Mouse (Mus musculus): ENCODE results near the gene Abca17. TPM values are rescaled to one million over a fixed set of nuclear protein-coding genes. Genes with fewer than 3 reads are reported as not detected.

The Abca17 gene
- polyA plus RNA-seq, 1 experiment, result 0.01 TPM

DNA sequence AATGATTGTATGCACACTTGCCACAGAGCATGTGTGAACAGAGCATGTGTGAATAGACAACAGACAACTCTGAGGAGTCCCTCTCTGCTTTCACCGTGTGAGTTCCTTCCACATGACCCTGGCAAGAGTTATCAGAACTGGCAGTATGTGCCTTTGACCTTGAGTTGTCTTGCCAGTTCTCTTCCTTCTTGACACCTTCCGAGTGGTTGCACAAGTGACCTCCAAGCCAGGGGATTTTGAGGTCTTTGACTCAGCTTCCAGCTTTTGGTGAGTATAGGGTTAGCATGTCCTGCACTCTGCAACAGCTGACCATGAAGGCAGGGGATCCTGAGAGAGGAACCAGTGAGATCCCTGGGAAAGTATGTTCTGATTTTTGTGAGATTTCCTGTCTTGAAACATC lies 27.6 kb upstream of the Abca17 start:
- Histone ChIP-seq H3K27me3 (ENCODE audit: control insufficient read depth, insufficient read depth, low read length) (no peaks in the 10 kb centered on the region), H3K27ac (ENCODE audit: insufficient read depth, low read depth, low read length) (no peak overlapping the region), H3K4me1 (ENCODE audit: control insufficient read depth, insufficient read depth, insufficient read length, low read length) (no peaks in the 10 kb centered on the region), H3K4me3 (ENCODE audit: low read depth, low read length) (no peak overlapping the region), H3K36me3 (ENCODE audit: control insufficient read depth, insufficient read depth, low read length) (peaks cover 37% of the 10 kb centered on the region)
- 77% methylated on average over 2 of the region's 2 CpGs for WGBS
- no peak for TF ChIP-seq CTCF (IDR thresholded peaks at IDR 0.05; ENCODE audit: extremely low read depth, insufficient read length, insufficient replicate concordance, low read depth, low read length)
- no peak for TF ChIP-seq POLR2A (IDR thresholded peaks at IDR 0.05; ENCODE audit: low read depth, low read length)

DNA sequence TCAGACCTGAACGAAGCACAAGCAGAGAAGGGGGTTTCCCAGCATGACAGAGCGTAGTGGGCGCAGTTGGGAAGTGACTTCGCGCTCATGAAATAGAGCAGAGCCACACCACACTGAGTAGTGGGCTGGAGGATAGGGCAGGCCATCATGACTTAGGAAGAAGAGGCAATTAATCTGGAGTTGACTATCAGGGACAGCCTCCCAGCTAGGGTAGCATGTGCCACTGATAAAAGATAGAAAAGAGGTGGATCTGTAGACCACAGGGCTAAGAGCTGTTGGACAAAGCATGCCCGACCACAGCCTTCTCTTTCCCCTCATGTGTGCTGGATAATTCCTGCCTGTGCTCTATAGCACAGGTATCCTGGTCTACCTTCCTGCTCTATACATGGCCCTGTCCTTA lies 25.0 kb upstream of the Abca17 start:
- Histone ChIP-seq H3K27me3 (ENCODE audit: control insufficient read depth, insufficient read depth, low read length) (no peaks in the 10 kb centered on the region), H3K4me3 (ENCODE audit: low read depth, low read length) (no peak overlapping the region), H3K36me3 (ENCODE audit: control insufficient read depth, insufficient read depth, low read length) (peaks cover 29% of the 10 kb centered on the region), H3K27ac (ENCODE audit: insufficient read depth, low read depth, low read length) (no peak overlapping the region), H3K4me1 (ENCODE audit: control insufficient read depth, insufficient read depth, insufficient read length, low read length) (no peaks in the 10 kb centered on the region)
- TF ChIP-seq POLR2A (IDR thresholded peaks at IDR 0.05; ENCODE audit: low read depth, low read length) (no peak), CTCF (IDR thresholded peaks at IDR 0.05; ENCODE audit: extremely low read depth, insufficient read length, insufficient replicate concordance, low read depth, low read length) (no peak)
- 92% methylated on average over 6 of the region's 6 CpGs for WGBS

DNA sequence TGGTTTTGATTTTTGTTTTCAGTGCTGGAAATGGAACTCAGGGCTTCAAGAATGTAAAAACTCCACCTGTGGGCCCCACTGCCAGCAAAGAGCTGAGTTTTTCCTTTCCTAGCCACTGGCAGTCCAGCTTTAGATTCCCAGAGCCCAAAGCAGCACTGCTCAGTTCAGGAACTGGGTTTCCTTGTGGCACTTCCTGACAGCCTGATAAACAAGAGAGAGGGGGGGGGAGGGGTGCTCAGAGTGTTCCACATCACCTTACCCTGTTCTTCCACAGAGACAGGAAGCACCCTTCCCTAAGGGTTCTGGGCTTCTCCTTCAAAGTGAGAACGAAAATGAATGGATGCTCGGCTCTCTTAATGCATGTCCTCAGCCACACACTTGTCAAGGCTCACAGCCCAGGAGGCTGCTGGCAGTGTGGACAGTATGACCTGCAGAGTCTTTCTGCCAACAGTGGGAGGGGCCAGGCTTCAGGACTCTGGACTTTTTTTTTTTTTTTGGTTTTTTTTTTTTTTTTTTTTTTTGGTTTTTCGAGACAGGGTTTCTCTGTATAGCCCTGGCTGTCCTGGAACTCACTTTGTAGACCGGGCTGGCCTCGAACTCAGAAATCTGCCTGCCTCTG lies 24.3 kb upstream of the Abca17 start:
- 68% methylated on average over 5 of the region's 5 CpGs for WGBS
- H3K4me3 ChIP-seq (ENCODE audit: low read depth, low read length), result no peak overlapping the region
- peaks cover 27% of the 10 kb centered on the region for H3K36me3 ChIP-seq (ENCODE audit: control insufficient read depth, insufficient read depth, low read length)
- H3K27me3 ChIP-seq (ENCODE audit: control insufficient read depth, insufficient read depth, low read length), result no peaks in the 10 kb centered on the region
- H3K27ac ChIP-seq (ENCODE audit: insufficient read depth, low read depth, low read length), result no peak overlapping the region
- H3K4me1 ChIP-seq (ENCODE audit: control insufficient read depth, insufficient read depth, insufficient read length, low read length), result no peaks in the 10 kb centered on the region
- TF ChIP-seq CTCF (IDR thresholded peaks at IDR 0.05; ENCODE audit: extremely low read depth, insufficient read length, insufficient replicate concordance, low read depth, low read length) (no peak), POLR2A (IDR thresholded peaks at IDR 0.05; ENCODE audit: low read depth, low read length) (no peak)

DNA sequence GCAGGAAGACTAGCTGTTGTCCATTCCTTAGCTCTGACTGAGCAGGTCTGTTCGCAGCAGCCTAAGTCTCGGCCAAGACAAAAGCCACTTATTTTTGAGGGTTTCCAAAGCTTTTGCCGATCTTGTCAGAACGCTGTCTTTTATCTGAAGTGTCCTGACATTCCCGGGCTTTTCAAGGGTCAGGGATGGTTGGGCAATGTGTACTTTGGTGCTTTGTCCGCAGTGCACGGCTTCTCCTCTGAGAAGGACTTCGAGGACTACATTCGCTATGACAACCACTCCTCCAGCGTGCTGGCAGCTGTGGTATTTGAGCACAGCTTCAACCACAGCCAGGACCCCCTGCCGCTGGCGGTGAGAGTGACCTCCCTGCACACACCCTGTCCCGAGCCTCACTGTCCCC lies 15.0 kb upstream of the Abca17 start:
- no peak for TF ChIP-seq POLR2A (IDR thresholded peaks at IDR 0.05; ENCODE audit: low read depth, low read length)
- H3K27ac ChIP-seq (ENCODE audit: insufficient read depth, low read depth, low read length), result no peak overlapping the region
- H3K27me3 ChIP-seq (ENCODE audit: control insufficient read depth, insufficient read depth, low read length), result no peaks in the 10 kb centered on the region
- WGBS, result 77% methylated on average over 13 of the region's 13 CpGs
- peaks cover 23% of the 10 kb centered on the region for H3K36me3 ChIP-seq (ENCODE audit: control insufficient read depth, insufficient read depth, low read length)
- no peak overlapping the region for H3K4me3 ChIP-seq (ENCODE audit: low read depth, low read length)
- no peaks in the 10 kb centered on the region for H3K4me1 ChIP-seq (ENCODE audit: control insufficient read depth, insufficient read depth, insufficient read length, low read length)

DNA sequence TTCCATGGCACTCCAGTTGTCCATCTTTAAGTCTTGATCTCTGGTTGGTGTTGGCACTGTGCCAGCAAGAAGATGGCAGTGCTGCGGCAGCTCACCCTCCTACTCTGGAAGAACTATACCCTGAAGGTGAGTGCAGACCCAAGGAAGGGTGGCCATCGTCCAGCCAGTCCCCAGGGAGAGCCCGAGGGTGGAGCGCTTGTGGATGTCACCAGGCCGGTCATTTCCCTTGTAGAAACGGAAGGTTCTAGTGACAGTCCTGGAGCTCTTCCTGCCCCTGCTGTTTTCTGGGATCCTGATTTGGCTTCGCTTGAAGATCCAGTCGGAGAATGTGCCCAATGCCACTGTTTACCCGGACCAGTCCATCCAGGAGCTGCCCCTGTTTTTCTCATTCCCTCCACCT lies 13.6 kb upstream of the Abca17 start:
- TF ChIP-seq CTCF (IDR thresholded peaks at IDR 0.05; ENCODE audit: extremely low read depth, insufficient read length, insufficient replicate concordance, low read depth, low read length) (no peak), POLR2A (IDR thresholded peaks at IDR 0.05; ENCODE audit: low read depth, low read length) (no peak)
- Histone ChIP-seq H3K36me3 (ENCODE audit: control insufficient read depth, insufficient read depth, low read length) (peaks cover 23% of the 10 kb centered on the region), H3K4me3 (ENCODE audit: low read depth, low read length) (no peak overlapping the region), H3K27me3 (ENCODE audit: control insufficient read depth, insufficient read depth, low read length) (no peaks in the 10 kb centered on the region), H3K4me1 (ENCODE audit: control insufficient read depth, insufficient read depth, insufficient read length, low read length) (no peaks in the 10 kb centered on the region), H3K27ac (ENCODE audit: insufficient read depth, low read depth, low read length) (no peak overlapping the region)
- 89% methylated on average over 9 of the region's 9 CpGs for WGBS

DNA sequence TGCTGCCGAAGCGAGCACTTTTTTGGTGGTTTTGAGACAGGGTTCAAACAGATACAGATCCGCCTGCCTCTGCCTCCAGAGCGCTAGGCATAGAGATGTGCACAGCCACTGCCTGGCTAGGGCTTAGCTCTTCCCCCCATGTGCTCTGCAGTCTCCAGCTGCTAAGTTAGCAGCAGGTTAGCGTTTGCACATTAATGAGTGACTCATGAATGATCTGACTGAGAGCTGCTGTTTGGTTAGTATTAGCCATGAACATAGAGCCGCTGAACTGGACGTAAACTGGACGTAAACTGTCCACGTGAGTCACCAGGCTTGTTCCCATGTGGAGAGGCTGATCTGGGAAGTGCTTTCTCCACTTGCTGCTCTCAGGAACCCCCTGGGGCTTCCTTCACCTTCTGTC lies 11.7 kb upstream of the Abca17 start:
- Histone ChIP-seq H3K27ac (ENCODE audit: insufficient read depth, low read depth, low read length) (no peak overlapping the region), H3K4me1 (ENCODE audit: control insufficient read depth, insufficient read depth, insufficient read length, low read length) (no peaks in the 10 kb centered on the region), H3K27me3 (ENCODE audit: control insufficient read depth, insufficient read depth, low read length) (no peaks in the 10 kb centered on the region), H3K36me3 (ENCODE audit: control insufficient read depth, insufficient read depth, low read length) (peaks cover 19% of the 10 kb centered on the region), H3K4me3 (ENCODE audit: low read depth, low read length) (no peak overlapping the region)
- TF ChIP-seq POLR2A (IDR thresholded peaks at IDR 0.05; ENCODE audit: low read depth, low read length) (no peak), CTCF (IDR thresholded peaks at IDR 0.05; ENCODE audit: extremely low read depth, insufficient read length, insufficient replicate concordance, low read depth, low read length) (no peak)
- 80% methylated on average over 9 of the region's 9 CpGs for WGBS

DNA sequence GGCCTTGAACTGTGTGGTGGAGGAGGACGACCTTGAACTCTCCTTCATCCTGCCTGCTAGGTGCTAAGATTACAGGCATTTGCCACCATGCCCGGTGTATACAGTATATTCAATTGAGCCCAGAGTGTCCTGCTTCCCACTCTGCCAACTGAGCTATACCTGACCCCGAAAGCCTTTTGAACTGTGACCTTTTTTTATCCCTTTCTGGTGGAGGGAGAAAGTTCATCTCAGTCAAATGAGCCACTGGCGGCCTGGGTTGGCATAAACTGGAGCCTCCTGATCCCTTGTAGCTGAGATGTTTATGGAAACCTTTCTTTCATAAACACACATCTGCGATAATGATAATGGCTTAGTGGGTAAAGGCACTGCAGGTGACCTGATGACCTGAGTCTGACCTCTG lies 10.4 kb upstream of the Abca17 start:
- no peaks in the 10 kb centered on the region for H3K27me3 ChIP-seq (ENCODE audit: control insufficient read depth, insufficient read depth, low read length)
- 82% methylated on average over 5 of the region's 5 CpGs for WGBS
- no peak overlapping the region for H3K27ac ChIP-seq (ENCODE audit: insufficient read depth, low read depth, low read length)
- TF ChIP-seq CTCF (IDR thresholded peaks at IDR 0.05; ENCODE audit: extremely low read depth, insufficient read length, insufficient replicate concordance, low read depth, low read length) (no peak), POLR2A (IDR thresholded peaks at IDR 0.05; ENCODE audit: low read depth, low read length) (no peak)
- no peaks in the 10 kb centered on the region for H3K4me1 ChIP-seq (ENCODE audit: control insufficient read depth, insufficient read depth, insufficient read length, low read length)
- H3K4me3 ChIP-seq (ENCODE audit: low read depth, low read length), result no peak overlapping the region
- H3K36me3 ChIP-seq (ENCODE audit: control insufficient read depth, insufficient read depth, low read length), result peaks cover 10% of the 10 kb centered on the region; the same call in 1 of the 2 replicates
